8 mouse cellular contexts compared by ENCODE assay signal in the genomic region with DNA sequence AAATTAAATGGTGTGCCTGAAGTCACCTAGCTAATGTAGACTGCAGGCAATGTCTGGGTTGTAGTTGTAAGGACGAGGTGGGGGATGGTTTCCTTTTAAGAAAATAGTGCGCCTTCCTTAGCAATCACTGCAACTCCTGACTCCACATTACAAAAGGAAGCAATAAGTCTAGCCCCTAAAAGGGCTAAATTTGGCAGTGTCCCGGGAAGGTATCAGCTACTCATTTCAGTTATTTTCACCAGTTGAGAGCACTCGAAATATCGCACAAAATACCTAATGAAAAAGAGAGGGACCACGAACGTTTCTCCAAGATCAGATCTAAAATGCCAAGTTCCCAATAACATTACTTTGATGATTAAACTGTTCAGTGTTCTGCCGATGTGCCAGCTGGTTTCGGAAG. TPM values are rescaled to one million over a fixed set of nuclear protein-coding genes. Genes with fewer than 3 reads are reported as not detected.
A peak's percentile ranks its signal among the peaks of the same experiment; 100 is the strongest.
DNase-seq lines count a peak whose midpoint lies in the region; ATAC-seq and TF ChIP-seq lines count a peak whose summit lies in the region.

No protein-coding gene starts in this region.

- no peak for DNase-seq in gastrocnemius, adult 2 months
- no peak for DNase-seq in gastrocnemius, adult 8-10 months (ENCODE audit: low spot score in 2 of 2)
- DNase-seq in lung, adult 18-20 months, result no peak
- DNase-seq in hindbrain, postnatal 0 days (ENCODE audit: low spot score), result no peak
- no peak for DNase-seq in gastrocnemius, postnatal 14 days
- no peak for DNase-seq in MN1 (ENCODE audit: low spot score)

- whole genome bisulfite sequencing in lung, embryonic 16.5 days, result 47% methylated on average over 9 of the region's 9 CpGs
- 65% methylated on average over 9 of the region's 9 CpGs for WGBS in hindbrain, postnatal 0 days
- whole genome bisulfite sequencing in neural tube, embryonic 12.5 days, result 38% methylated on average over 9 of the region's 9 CpGs

- peak overlapping the region; percentile 83 for H3K4me3 ChIP-seq in gastrocnemius, adult 2 months
- peak overlapping the region; percentile 56; the same call in 1 of the 2 replicates for H3K4me3 ChIP-seq in lung, embryonic 16.5 days (ENCODE audit: low read length)
- H3K4me3 ChIP-seq in hindbrain, postnatal 0 days (ENCODE audit: low read length), result no peak overlapping the region
- no peak overlapping the region for H3K4me3 ChIP-seq in neural tube, embryonic 12.5 days

- no peaks in the 10 kb centered on the region for H3K36me3 ChIP-seq in lung, embryonic 16.5 days (ENCODE audit: control insufficient read depth, insufficient read depth, low read length)
- no peaks in the 10 kb centered on the region for H3K36me3 ChIP-seq in hindbrain, postnatal 0 days (ENCODE audit: insufficient read depth, low read length)
- no peaks in the 10 kb centered on the region for H3K36me3 ChIP-seq in neural tube, embryonic 12.5 days

- intact Hi-C loops in gastrocnemius, adult 2 months (cut with DNase I), result loop anchor here (5.0 kb wide), 1 partner anchor 96 kb away; no protein-coding TSS in a partner anchor
- intact Hi-C loops in gastrocnemius, postnatal 14 days (cut with DNase I; ENCODE audit: low total_unique reads), result no loop called here

- no peak for ATAC-seq in lung, embryonic 16.5 days (ENCODE audit: low read depth)
- no peak for ATAC-seq in hindbrain, postnatal 0 days
- no peak for ATAC-seq in neural tube, embryonic 12.5 days (ENCODE audit: low FRiP score, low read depth)

- H3K27me3 ChIP-seq in lung, embryonic 16.5 days (ENCODE audit: control insufficient read depth, insufficient read depth, low read depth, low read length), result no peaks in the 10 kb centered on the region
- H3K27me3 ChIP-seq in hindbrain, postnatal 0 days (ENCODE audit: insufficient read depth, low read length), result peaks cover 11% of the 10 kb centered on the region; the same call in 1 of the 2 replicates
- H3K27me3 ChIP-seq in neural tube, embryonic 12.5 days (replicated peaks), result peaks cover 31% of the 10 kb centered on the region

- no peak overlapping the region for H3K9ac ChIP-seq in lung, embryonic 16.5 days (ENCODE audit: low read length)
- no peak overlapping the region for H3K9ac ChIP-seq in hindbrain, postnatal 0 days (replicated peaks; ENCODE audit: low read length)
- no peak overlapping the region for H3K9ac ChIP-seq in neural tube, embryonic 12.5 days

- no peaks in the 10 kb centered on the region for H3K9me3 ChIP-seq in lung, embryonic 16.5 days (ENCODE audit: control insufficient read depth, low read length)
- no peaks in the 10 kb centered on the region for H3K9me3 ChIP-seq in hindbrain, postnatal 0 days (ENCODE audit: low read length)
- no peaks in the 10 kb centered on the region for H3K9me3 ChIP-seq in neural tube, embryonic 12.5 days

- no peak for TF ChIP-seq CTCF in gastrocnemius, adult 2 months (IDR thresholded peaks at IDR 0.05)
- no peak for TF ChIP-seq CTCF in hindbrain, postnatal 0 days (IDR thresholded peaks at IDR 0.05; ENCODE audit: low read depth)

- H3K4me1 ChIP-seq in lung, embryonic 16.5 days (replicated peaks; ENCODE audit: control insufficient read depth, insufficient read depth, low read length), result peaks cover 6% of the 10 kb centered on the region; the same call in 1 of the 2 replicates
- peaks cover 11% of the 10 kb centered on the region for H3K4me1 ChIP-seq in hindbrain, postnatal 0 days (ENCODE audit: insufficient read depth, low read length)
- H3K4me1 ChIP-seq in neural tube, embryonic 12.5 days, result peaks cover 14% of the 10 kb centered on the region; the same call in 1 of the 2 replicates

- no peak overlapping the region for H3K4me2 ChIP-seq in lung, embryonic 16.5 days (ENCODE audit: low read depth, low read length)
- peak overlapping the region; percentile 72; the same call in 1 of the 2 replicates for H3K4me2 ChIP-seq in hindbrain, postnatal 0 days (ENCODE audit: low read depth, low read length)
- H3K4me2 ChIP-seq in neural tube, embryonic 12.5 days (replicated peaks), result peak overlapping the region; percentile 86; the same call in 1 of the 2 replicates

- peak overlapping the region; percentile 89 for H3K27ac ChIP-seq in gastrocnemius, adult 2 months
- H3K27ac ChIP-seq in lung, embryonic 16.5 days (ENCODE audit: low read length), result no peak overlapping the region
- no peak overlapping the region for H3K27ac ChIP-seq in hindbrain, postnatal 0 days
- H3K27ac ChIP-seq in neural tube, embryonic 12.5 days, result no peak overlapping the region

RNA-seq across cellular contexts. Expression of a gene that starts 28.6 kb away (rescaled TPM):
- total RNA-seq in gastrocnemius, adult 2 months (2021), result 100 to 1,000 TPM in 1 of 2 experiments, 10 to 100 TPM in 1; 89.9 to 134 TPM
- 100 to 1,000 TPM in 3 of 4 experiments, 10 to 100 TPM in 1; 92.6 to 112 (median 104) TPM for total RNA-seq in gastrocnemius, adult 8-10 months (2022)
- 76.9 and 81.7 TPM in 2 replicates for polyA plus RNA-seq in lung, embryonic 16.5 days (2015; fragmentation: Nextera tagmentation; extraction: Ambion mirVana)
- 63.1 and 79.4 TPM in 2 replicates for total RNA-seq in hindbrain, postnatal 0 days (2014; rRNA removed)
- 106 and 112 TPM in 2 replicates for polyA plus RNA-seq in hindbrain, postnatal 0 days (2015; fragmentation: Nextera tagmentation; extraction: Ambion mirVana)
- 52.7 and 64.7 TPM in 2 replicates for polyA plus RNA-seq in neural tube, embryonic 12.5 days (2016; fragmentation: Nextera tagmentation; extraction: Ambion mirVana)
- total RNA-seq in gastrocnemius, postnatal 14 days (2021), result 100 to 1,000 TPM in 1 of 2 experiments, 10 to 100 TPM in 1; 96.6 to 108 TPM

Comparison
In these comparisons a context has a peak if more than half of its experiments do, and no peak if none do; other contexts are left out.
1. H3K4me3 ChIP-seq: peak in gastrocnemius, adult 2 months (single experiment) and lung, embryonic 16.5 days (single experiment); none in hindbrain, postnatal 0 days (single experiment) and neural tube, embryonic 12.5 days (single experiment).